Mouse (Mus musculus): ENCODE measurements around the gene Pum2. TPM values are rescaled to one million over a fixed set of nuclear protein-coding genes. Genes with fewer than 3 reads are reported as not detected.
"Not testable (repeated sequence)": the region's sequence is repeated elsewhere in the genome, so short reads cannot be mapped to it uniquely, and the experiment has no call there.

Pum2 gene
- polyA plus RNA-seq, 2 experiments, result 57.5 to 64.3 TPM

DNA sequence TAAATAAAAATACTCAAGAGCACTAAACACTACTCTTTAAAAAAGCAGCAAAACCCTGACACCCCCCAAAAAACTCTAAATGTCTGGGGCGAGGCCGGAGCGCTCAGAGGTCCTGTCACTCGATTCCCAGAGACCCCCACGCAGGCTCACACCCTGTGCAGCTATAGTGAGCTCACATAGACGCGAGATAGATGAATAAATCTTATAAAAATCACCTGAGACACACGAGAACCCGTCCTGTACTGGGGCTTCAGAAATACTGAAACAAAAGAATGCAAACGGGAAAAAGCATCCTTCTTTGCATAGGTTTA, 32.6 kb upstream of the Pum2 start:
- WGBS, result 7% methylated on average over 10 of the region's 10 CpGs
- Histone ChIP-seq H3K9me3 (ENCODE audit: control insufficient read depth, low read length) (no peaks in the 10 kb centered on the region), H3K4me3 (replicated peaks; ENCODE audit: low read length) (peak overlapping the region; percentile 57), H3K9ac (ENCODE audit: low read depth, low read length, severe bottlenecking) (peak overlapping the region; percentile 85), H3K36me3 (ENCODE audit: control insufficient read depth, insufficient read depth, low read length) (no peaks in the 10 kb centered on the region), H3K4me1 (ENCODE audit: control insufficient read depth, insufficient read depth, low read length) (no peaks in the 10 kb centered on the region), H3K27ac (replicated peaks; ENCODE audit: low read depth, low read length) (0 out of 2 replicates have a peak overlapping the region, but pooled peaks have one; percentile 90), H3K27me3 (ENCODE audit: control insufficient read depth, insufficient read depth, low read length) (no peaks in the 10 kb centered on the region), H3K4me2 (replicated peaks; ENCODE audit: low read depth, low read length, severe bottlenecking) (peak overlapping the region; percentile 58)
- ATAC-seq (ENCODE audit: low FRiP score, low read depth) (peak; percentile 21; the same call in 1 of the 2 replicates), DNase-seq (ENCODE audit: low spot score) (no peak)
- no peak for TF ChIP-seq POLR2A (IDR thresholded peaks at IDR 0.05; ENCODE audit: borderline replicate concordance, extremely low read depth, insufficient read depth, insufficient read length)

- WGBS, result 40% methylated on average over 8 of the region's 8 CpGs
- not testable (repeated sequence) for H3K4me3 ChIP-seq (replicated peaks; ENCODE audit: low read length); H3K4me2 ChIP-seq (replicated peaks; ENCODE audit: low read depth, low read length, severe bottlenecking); H3K27ac ChIP-seq (replicated peaks; ENCODE audit: low read depth, low read length); H3K9ac ChIP-seq (ENCODE audit: low read depth, low read length, severe bottlenecking); H3K9me3 ChIP-seq (ENCODE audit: control insufficient read depth, low read length); H3K27me3 ChIP-seq (ENCODE audit: control insufficient read depth, insufficient read depth, low read length); H3K36me3 ChIP-seq (ENCODE audit: control insufficient read depth, insufficient read depth, low read length); ATAC-seq (ENCODE audit: low FRiP score, low read depth); H3K4me1 ChIP-seq (ENCODE audit: control insufficient read depth, insufficient read depth, low read length); DNase-seq (ENCODE audit: low spot score)
These were observed 25.7 kb upstream of the Pum2 start for GRCm38 (mm10) chr12:8648211-8648610.

GRCm38 (mm10) chr12:8650027-8650426, 23.9 kb upstream of the Pum2 start:
- H3K9me3 ChIP-seq (ENCODE audit: control insufficient read depth, low read length); DNase-seq (ENCODE audit: low spot score); H3K4me1 ChIP-seq (ENCODE audit: control insufficient read depth, insufficient read depth, low read length); H3K9ac ChIP-seq (ENCODE audit: low read depth, low read length, severe bottlenecking); H3K36me3 ChIP-seq (ENCODE audit: control insufficient read depth, insufficient read depth, low read length); H3K4me2 ChIP-seq (replicated peaks; ENCODE audit: low read depth, low read length, severe bottlenecking); ATAC-seq (ENCODE audit: low FRiP score, low read depth); H3K27ac ChIP-seq (replicated peaks; ENCODE audit: low read depth, low read length); H3K27me3 ChIP-seq (ENCODE audit: control insufficient read depth, insufficient read depth, low read length); H3K4me3 ChIP-seq (replicated peaks; ENCODE audit: low read length): not testable (repeated sequence)
- WGBS, result 63% methylated on average over 3 of the region's 3 CpGs

DNA sequence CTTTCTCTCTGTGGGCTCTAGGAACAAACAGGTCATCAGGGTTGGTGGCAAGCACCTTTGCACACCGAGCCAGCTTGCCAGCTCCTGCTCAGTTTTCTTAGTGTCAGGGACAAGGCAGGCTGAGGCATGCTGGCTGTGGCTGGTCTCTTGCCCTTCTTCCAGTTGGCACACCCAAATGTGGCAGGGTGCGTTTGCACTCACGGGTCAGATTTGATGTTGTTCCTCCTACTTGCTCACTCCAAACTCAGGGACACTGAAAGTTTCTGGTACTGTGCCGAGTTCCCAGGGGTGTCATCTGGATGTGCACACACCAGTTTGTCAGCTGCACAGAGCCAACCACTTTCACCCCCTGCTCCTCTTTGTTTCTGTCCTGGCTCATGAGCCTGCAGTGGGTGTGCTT, 17.3 kb upstream of the Pum2 start:
- DNase-seq (ENCODE audit: low spot score) (no peak), ATAC-seq (ENCODE audit: low FRiP score, low read depth) (no peak)
- no peaks in the 10 kb centered on the region for H3K27me3 ChIP-seq (ENCODE audit: control insufficient read depth, insufficient read depth, low read length)
- H3K4me1 ChIP-seq (ENCODE audit: control insufficient read depth, insufficient read depth, low read length), result no peaks in the 10 kb centered on the region
- 82% methylated on average over 4 of the region's 4 CpGs for WGBS
- H3K9me3 ChIP-seq (ENCODE audit: control insufficient read depth, low read length), result no peaks in the 10 kb centered on the region
- H3K4me3 ChIP-seq (replicated peaks; ENCODE audit: low read length), result no peak overlapping the region
- no peak overlapping the region for H3K27ac ChIP-seq (replicated peaks; ENCODE audit: low read depth, low read length)
- H3K9ac ChIP-seq (ENCODE audit: low read depth, low read length, severe bottlenecking), result no peak overlapping the region
- no peak overlapping the region for H3K4me2 ChIP-seq (replicated peaks; ENCODE audit: low read depth, low read length, severe bottlenecking)
- TF ChIP-seq POLR2A (IDR thresholded peaks at IDR 0.05; ENCODE audit: borderline replicate concordance, extremely low read depth, insufficient read depth, insufficient read length), result no peak
- no peaks in the 10 kb centered on the region for H3K36me3 ChIP-seq (ENCODE audit: control insufficient read depth, insufficient read depth, low read length)

DNA sequence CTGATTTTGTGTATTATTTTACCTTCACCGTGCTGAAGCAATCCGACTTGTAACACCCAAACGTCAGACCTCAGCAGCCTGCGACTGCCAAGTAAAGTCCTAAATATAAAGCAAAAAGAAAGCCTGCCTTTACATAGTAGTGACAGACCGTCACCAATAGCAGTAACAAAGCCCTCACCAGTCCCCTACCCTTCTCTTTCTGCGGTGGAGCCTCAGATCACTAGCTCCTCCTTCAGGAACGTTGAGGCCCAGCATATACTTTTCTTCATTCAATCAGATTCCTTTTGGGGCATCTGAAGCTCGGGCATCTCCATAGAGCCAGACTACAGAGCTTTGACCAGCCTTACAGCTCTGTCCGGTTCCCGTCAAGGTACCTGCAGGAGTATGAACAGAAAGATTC, 16.8 kb upstream of the Pum2 start:
- H3K4me1 ChIP-seq (ENCODE audit: control insufficient read depth, insufficient read depth, low read length), result no peaks in the 10 kb centered on the region
- TF ChIP-seq POLR2A (IDR thresholded peaks at IDR 0.05; ENCODE audit: borderline replicate concordance, extremely low read depth, insufficient read depth, insufficient read length), result no peak
- no peak overlapping the region for H3K4me3 ChIP-seq (replicated peaks; ENCODE audit: low read length)
- H3K9me3 ChIP-seq (ENCODE audit: control insufficient read depth, low read length), result no peaks in the 10 kb centered on the region
- H3K9ac ChIP-seq (ENCODE audit: low read depth, low read length, severe bottlenecking), result no peak overlapping the region
- no peak overlapping the region for H3K4me2 ChIP-seq (replicated peaks; ENCODE audit: low read depth, low read length, severe bottlenecking)
- H3K27me3 ChIP-seq (ENCODE audit: control insufficient read depth, insufficient read depth, low read length), result no peaks in the 10 kb centered on the region
- H3K36me3 ChIP-seq (ENCODE audit: control insufficient read depth, insufficient read depth, low read length), result no peaks in the 10 kb centered on the region
- H3K27ac ChIP-seq (replicated peaks; ENCODE audit: low read depth, low read length), result no peak overlapping the region
- DNase-seq (ENCODE audit: low spot score) (no peak), ATAC-seq (ENCODE audit: low FRiP score, low read depth) (no peak)
- 70% methylated on average over 10 of the region's 10 CpGs for WGBS

DNA sequence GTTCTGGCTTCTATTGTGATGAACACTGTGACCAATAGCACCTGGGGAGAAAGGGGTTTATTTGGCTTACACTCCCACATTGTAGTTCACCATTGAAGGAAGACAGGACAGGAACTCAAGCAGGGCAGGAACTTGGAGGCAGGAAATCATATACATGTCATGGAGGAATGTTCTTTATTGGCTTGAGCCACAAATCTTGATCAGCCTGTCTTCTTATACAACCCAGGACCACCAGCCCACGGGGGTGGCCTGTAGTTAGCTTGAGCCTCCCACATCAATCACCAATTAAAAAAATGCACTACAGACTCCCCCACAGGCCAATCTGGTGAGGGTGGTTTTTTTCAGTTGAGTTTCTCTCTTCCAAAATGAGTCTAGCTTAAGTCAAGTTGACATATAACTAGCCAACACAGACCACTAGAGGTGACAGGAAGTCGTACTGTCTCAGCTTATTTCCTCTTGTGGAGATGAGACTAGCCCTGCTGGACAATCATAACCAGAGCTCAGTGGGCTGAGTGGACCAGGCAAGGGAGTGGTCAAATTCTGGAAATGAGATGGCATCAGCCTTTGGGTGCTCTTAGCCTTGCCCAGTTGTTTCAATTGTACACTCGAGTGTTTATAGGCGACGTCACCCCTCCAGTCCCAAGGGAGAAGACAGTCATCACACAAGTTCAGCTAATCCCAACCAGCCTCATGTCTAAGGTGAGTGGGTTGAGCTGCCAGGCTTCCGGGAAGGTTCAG, 16.1 kb upstream of the Pum2 start:
- Histone ChIP-seq H3K9me3 (ENCODE audit: control insufficient read depth, low read length) (no peaks in the 10 kb centered on the region), H3K27me3 (ENCODE audit: control insufficient read depth, insufficient read depth, low read length) (no peaks in the 10 kb centered on the region), H3K4me1 (ENCODE audit: control insufficient read depth, insufficient read depth, low read length) (no peaks in the 10 kb centered on the region), H3K4me2 (replicated peaks; ENCODE audit: low read depth, low read length, severe bottlenecking) (no peak overlapping the region), H3K4me3 (replicated peaks; ENCODE audit: low read length) (no peak overlapping the region), H3K36me3 (ENCODE audit: control insufficient read depth, insufficient read depth, low read length) (no peaks in the 10 kb centered on the region), H3K9ac (ENCODE audit: low read depth, low read length, severe bottlenecking) (no peak overlapping the region), H3K27ac (replicated peaks; ENCODE audit: low read depth, low read length) (no peak overlapping the region)
- no peak for ATAC-seq (ENCODE audit: low FRiP score, low read depth)
- no peak for TF ChIP-seq POLR2A (IDR thresholded peaks at IDR 0.05; ENCODE audit: borderline replicate concordance, extremely low read depth, insufficient read depth, insufficient read length)
- WGBS, result 83% methylated on average over 6 of the region's 6 CpGs
- no peak for DNase-seq (ENCODE audit: low spot score)

All from limb, embryonic 14.5 days (tissue).